Mouse (Mus musculus): ENCODE measurements around the gene Adamts10.

DNA sequence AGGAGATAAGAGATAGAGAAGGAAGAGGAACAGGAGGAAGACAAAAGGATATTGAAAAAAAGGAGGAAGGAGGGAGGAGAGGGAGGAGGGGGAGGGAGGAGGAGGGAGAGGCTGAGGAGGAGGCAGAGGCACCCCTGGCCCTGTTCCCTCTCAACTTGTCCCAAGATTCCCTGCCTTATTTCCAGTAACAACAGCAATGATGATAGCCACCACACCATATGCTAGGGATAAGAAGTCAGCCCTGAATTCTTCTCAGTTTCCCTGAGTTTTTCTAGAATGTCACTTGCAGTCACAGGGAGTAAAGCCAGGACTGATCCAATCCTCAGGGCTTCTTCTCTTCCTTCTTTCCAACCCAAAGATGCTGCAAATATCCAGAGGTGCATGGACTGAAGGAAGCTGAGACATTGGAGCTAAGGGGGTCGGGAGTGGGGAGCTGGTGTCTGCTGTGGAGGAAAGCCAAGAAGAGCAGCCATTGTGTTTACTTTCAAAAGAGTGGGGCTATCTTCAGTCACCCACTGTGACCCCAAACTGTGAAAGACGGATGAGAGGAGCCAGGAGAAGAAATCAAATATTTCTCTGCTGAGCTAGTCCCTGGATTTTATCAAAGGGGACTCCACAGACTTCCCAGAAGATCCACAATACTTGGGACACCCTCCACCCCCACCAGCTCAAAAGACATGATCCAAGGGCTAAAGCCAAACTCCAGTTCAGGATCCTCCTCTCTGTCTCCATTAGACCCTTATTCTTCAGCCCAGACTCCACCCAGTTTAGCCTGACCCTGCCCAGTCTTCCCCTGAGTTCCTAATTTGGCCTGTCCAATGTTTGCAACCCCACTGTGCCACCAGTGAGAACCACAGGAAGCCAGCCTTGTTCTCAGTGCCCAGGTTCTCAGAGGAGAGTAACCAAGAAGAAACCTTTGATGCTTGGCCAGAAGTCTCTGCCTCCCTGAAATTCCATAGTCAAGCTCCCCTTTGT lies 11.3 kb upstream of the Adamts10 start:
- no peak for TF ChIP-seq CTCF (IDR thresholded peaks at IDR 0.05; ENCODE audit: borderline replicate concordance, extremely low read depth, insufficient read depth, insufficient read length)
- TF ChIP-seq POLR2A (IDR thresholded peaks at IDR 0.05; ENCODE audit: borderline replicate concordance, extremely low read depth, insufficient read depth, insufficient read length, poor library complexity, severe bottlenecking), result no peak
